Mouse (Mus musculus) neural tube, embryonic 12.5 days (tissue): ENCODE results near the gene Elovl5. TPM values are rescaled to one million over a fixed set of nuclear protein-coding genes. Genes with fewer than 3 reads are reported as not detected.

Experiments
- ATAC-seq: fragments of 200-750 bp; cut with Nextera tagmentation; 2 replicates; pipeline ENCODE4 v1.8.0; 2017; ENCODE audit warnings: low read depth, mild to moderate bottlenecking, moderate TSS enrichment, moderate library complexity; ENCODE audit not compliant: low FRiP score
- H3K27ac ChIP-seq: fragments of 300-500 bp; sonication (generic); 2 replicates; pipeline ENCODE4 v1.5.1; 2016
- H3K27me3 ChIP-seq: fragments of 300-500 bp; sonication (generic); replicated peaks from 2 replicates; pipeline ENCODE4 v1.6.1; 2016; ENCODE audit warnings: mild to moderate bottlenecking
- H3K36me3 ChIP-seq: fragments of 300-500 bp; sonication (generic); 2 replicates; pipeline ENCODE4 v1.6.1; 2016; ENCODE audit warnings: mild to moderate bottlenecking
- H3K4me1 ChIP-seq: fragments of 300-500 bp; sonication (generic); 2 replicates; pipeline ENCODE4 v1.6.1; 2016
- H3K4me2 ChIP-seq: fragments of 300-500 bp; sonication (generic); replicated peaks from 2 replicates; pipeline ENCODE4 v1.6.1; 2016; ENCODE audit warnings: mild to moderate bottlenecking
- H3K4me3 ChIP-seq: fragments of 300-500 bp; sonication (generic); 2 replicates; pipeline ENCODE4 v1.5.1; 2016
- H3K9ac ChIP-seq: fragments of 300-500 bp; sonication (generic); 2 replicates; pipeline ENCODE4 v1.6.1; 2016; ENCODE audit warnings: mild to moderate bottlenecking
- H3K9me3 ChIP-seq: fragments of 300-500 bp; sonication (generic); 2 replicates; pipeline ENCODE4 v1.6.1; 2016; ENCODE audit warnings: mild to moderate bottlenecking
- WGBS: fragments of 180-500 bp; shearing (Covaris S2); methylation state at CpG from one replicate; pipeline ENCODE4 v1.1.7; 2016; 5-methylcytosine and 5-hydroxymethylcytosine counted together
- polyA plus RNA-seq: library from polyadenylated mRNA; unstranded; fragments of >200 nt; fragmentation: Nextera tagmentation; extraction: Ambion mirVana; gene quantifications from 2 replicates; pipeline ENCODE4 v1.2.1, GENCODE M21; 2016

The Elovl5 gene
- polyA plus RNA-seq, 1 experiment from 2014 or later = 66.4 TPM

GRCm38 (mm10) chr9:77930860-77931184 lies 13.7 kb downstream of the Elovl5 start:
- peak; percentile 34; the same call in 1 of the 2 replicates for ATAC-seq
- no peaks in the 10 kb centered on the region for H3K36me3 ChIP-seq
- H3K4me3 ChIP-seq = no peak overlapping the region
- peaks cover 14% of the 10 kb centered on the region for H3K4me1 ChIP-seq
- no peaks in the 10 kb centered on the region for H3K9me3 ChIP-seq
- no peak overlapping the region for H3K9ac ChIP-seq
- H3K27me3 ChIP-seq = no peaks in the 10 kb centered on the region
- WGBS = 60% methylated on average over 4 of the region's 4 CpGs
- H3K27ac ChIP-seq = no peak overlapping the region
- no peak overlapping the region for H3K4me2 ChIP-seq

DNA sequence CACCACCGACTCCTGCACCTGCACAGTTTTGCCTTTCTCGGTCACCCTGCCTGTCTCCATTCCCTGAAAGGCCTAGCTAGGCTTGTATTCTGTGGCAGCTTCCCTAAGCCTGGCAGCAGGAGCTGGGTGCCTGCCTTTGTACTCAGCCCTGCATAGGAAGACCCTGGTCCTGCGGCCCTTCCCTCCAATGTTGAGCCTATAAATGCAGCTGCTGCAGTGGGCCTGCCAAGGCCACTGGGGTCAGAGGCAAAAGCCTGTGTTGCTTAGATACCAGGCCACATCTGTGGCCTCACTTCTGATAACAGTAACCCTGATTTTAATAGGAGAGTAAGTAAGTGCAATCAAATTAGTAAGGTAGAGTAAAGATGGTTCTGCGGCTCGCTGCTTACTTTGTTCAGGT lies 14.6 kb downstream of the Elovl5 start:
- no peaks in the 10 kb centered on the region for H3K27me3 ChIP-seq
- H3K9ac ChIP-seq = no peak overlapping the region
- peaks cover 14% of the 10 kb centered on the region for H3K4me1 ChIP-seq
- WGBS = 84% methylated on average over 5 of the region's 5 CpGs
- ATAC-seq = no peak
- H3K4me3 ChIP-seq = no peak overlapping the region
- no peak overlapping the region for H3K4me2 ChIP-seq
- H3K27ac ChIP-seq = no peak overlapping the region
- H3K36me3 ChIP-seq = no peaks in the 10 kb centered on the region
- no peaks in the 10 kb centered on the region for H3K9me3 ChIP-seq

- Histone ChIP-seq H3K27ac (no peak overlapping the region), H3K27me3 (no peaks in the 10 kb centered on the region), H3K9ac (no peak overlapping the region), H3K9me3 (no peaks in the 10 kb centered on the region), H3K36me3 (no peaks in the 10 kb centered on the region), H3K4me1 (peaks cover 26% of the 10 kb centered on the region), H3K4me2 (no peak overlapping the region), H3K4me3 (no peak overlapping the region)
- ATAC-seq = no peak
- WGBS = 75% methylated on average over 10 of the region's 10 CpGs
Measured at GRCm38 (mm10) chr9:77935818-77936611, 18.9 kb downstream of the Elovl5 start.

DNA sequence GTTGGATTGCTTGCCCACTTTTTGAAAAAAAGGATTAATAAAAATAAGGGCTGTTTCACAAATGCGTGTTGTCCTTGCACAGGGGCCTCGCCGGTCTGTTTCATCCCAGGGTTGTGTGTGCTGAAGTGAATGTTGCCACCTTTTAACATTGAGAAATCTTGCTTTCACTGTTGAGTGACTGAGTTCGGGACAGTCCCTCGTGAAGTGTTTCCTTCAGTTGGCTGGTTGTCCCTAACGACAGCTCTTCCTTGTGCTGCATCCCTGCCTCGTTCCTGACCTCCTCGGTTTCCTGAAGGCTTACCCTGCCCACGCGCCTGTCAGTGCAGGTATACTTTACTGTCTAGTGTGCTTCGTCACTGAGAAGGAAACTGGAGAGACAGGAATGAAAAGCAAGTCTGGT lies 20.7 kb downstream of the Elovl5 start:
- 78% methylated on average over 11 of the region's 11 CpGs for WGBS
- Histone ChIP-seq H3K4me2 (no peak overlapping the region), H3K9ac (no peak overlapping the region), H3K4me1 (peaks cover 26% of the 10 kb centered on the region), H3K27ac (no peak overlapping the region), H3K27me3 (no peaks in the 10 kb centered on the region), H3K4me3 (no peak overlapping the region), H3K36me3 (no peaks in the 10 kb centered on the region), H3K9me3 (no peaks in the 10 kb centered on the region)
- ATAC-seq = no peak

GRCm38 (mm10) chr9:77938761-77939553 lies 21.8 kb downstream of the Elovl5 start:
- peaks cover 26% of the 10 kb centered on the region for H3K4me1 ChIP-seq
- no peak overlapping the region for H3K27ac ChIP-seq
- no peak overlapping the region for H3K4me2 ChIP-seq
- H3K9me3 ChIP-seq = no peaks in the 10 kb centered on the region
- no peak overlapping the region for H3K4me3 ChIP-seq
- peak; percentile 64 for ATAC-seq
- no peak overlapping the region for H3K9ac ChIP-seq
- no peaks in the 10 kb centered on the region for H3K27me3 ChIP-seq
- no peaks in the 10 kb centered on the region for H3K36me3 ChIP-seq
- WGBS = 66% methylated on average over 13 of the region's 13 CpGs

- Histone ChIP-seq H3K27ac (no peak overlapping the region), H3K36me3 (no peaks in the 10 kb centered on the region), H3K4me3 (no peak overlapping the region), H3K4me1 (peaks cover 26% of the 10 kb centered on the region), H3K9ac (no peak overlapping the region), H3K4me2 (no peak overlapping the region), H3K27me3 (no peaks in the 10 kb centered on the region), H3K9me3 (no peaks in the 10 kb centered on the region)
- 80% methylated on average over 5 of the region's 5 CpGs for WGBS
- ATAC-seq = no peak
Measured at GRCm38 (mm10) chr9:77939554-77939920, 22.4 kb downstream of the Elovl5 start.

- H3K27me3 ChIP-seq = no peaks in the 10 kb centered on the region
- peaks cover 26% of the 10 kb centered on the region for H3K4me1 ChIP-seq
- WGBS = 66% methylated on average over 6 of the region's 6 CpGs
- H3K4me3 ChIP-seq = no peak overlapping the region
- H3K9ac ChIP-seq = no peak overlapping the region
- no peaks in the 10 kb centered on the region for H3K9me3 ChIP-seq
- ATAC-seq = no peak
- no peaks in the 10 kb centered on the region for H3K36me3 ChIP-seq
- no peak overlapping the region for H3K27ac ChIP-seq
- H3K4me2 ChIP-seq = no peak overlapping the region
Measured at GRCm38 (mm10) chr9:77941058-77941457, 23.9 kb downstream of the Elovl5 start.

DNA sequence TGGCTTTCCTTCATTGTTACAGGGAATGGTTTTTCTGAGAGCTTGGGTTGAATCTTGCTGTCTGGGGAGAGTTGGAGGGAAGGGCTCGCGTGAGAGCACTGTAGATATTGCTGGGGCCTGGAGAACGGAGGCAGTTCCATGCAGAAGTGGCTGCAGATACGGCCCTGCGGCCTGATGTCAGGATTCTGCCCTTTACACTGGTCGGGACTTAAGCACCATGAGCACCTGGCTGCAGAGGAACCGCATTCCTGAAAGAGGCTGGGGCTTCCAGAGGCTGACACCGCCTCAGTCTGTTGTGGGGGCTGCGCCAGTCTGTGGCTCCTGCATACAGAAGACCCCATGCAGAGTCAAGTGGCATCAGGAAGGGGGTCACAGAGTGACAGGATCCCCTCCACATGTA lies 24.7 kb downstream of the Elovl5 start:
- H3K4me3 ChIP-seq = no peak overlapping the region
- H3K4me1 ChIP-seq = peaks cover 26% of the 10 kb centered on the region
- H3K4me2 ChIP-seq = no peak overlapping the region
- H3K27me3 ChIP-seq = no peaks in the 10 kb centered on the region
- no peak overlapping the region for H3K9ac ChIP-seq
- H3K36me3 ChIP-seq = no peaks in the 10 kb centered on the region
- H3K9me3 ChIP-seq = no peaks in the 10 kb centered on the region
- WGBS = 84% methylated on average over 9 of the region's 9 CpGs
- H3K27ac ChIP-seq = no peak overlapping the region
- ATAC-seq = no peak

DNA sequence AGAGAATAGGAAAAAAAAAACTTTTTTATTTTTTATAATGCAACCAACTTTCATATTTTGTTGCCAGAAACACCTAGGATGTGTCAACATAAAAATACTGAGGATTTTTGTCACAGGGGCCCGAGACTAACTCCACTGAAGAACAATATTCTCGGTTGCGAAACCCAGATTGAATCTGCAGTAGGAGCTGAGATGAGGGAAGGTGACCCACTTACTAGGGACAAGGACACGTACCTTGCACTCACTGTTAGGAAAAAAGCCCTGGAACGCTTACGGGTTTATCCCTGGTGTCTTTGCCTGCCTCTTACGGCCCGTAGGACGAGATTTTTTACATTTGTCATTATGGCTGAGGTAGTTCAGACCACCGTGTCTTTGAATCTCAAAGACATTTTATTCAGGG lies 25.2 kb downstream of the Elovl5 start:
- ATAC-seq = no peak
- no peaks in the 10 kb centered on the region for H3K9me3 ChIP-seq
- H3K27ac ChIP-seq = no peak overlapping the region
- WGBS = 84% methylated on average over 10 of the region's 10 CpGs
- H3K4me1 ChIP-seq = peaks cover 26% of the 10 kb centered on the region
- H3K9ac ChIP-seq = no peak overlapping the region
- no peaks in the 10 kb centered on the region for H3K27me3 ChIP-seq
- no peaks in the 10 kb centered on the region for H3K36me3 ChIP-seq
- H3K4me2 ChIP-seq = no peak overlapping the region
- no peak overlapping the region for H3K4me3 ChIP-seq

- Histone ChIP-seq H3K27ac (no peak overlapping the region), H3K4me1 (peaks cover 22% of the 10 kb centered on the region), H3K4me2 (no peak overlapping the region), H3K4me3 (no peak overlapping the region), H3K27me3 (no peaks in the 10 kb centered on the region), H3K9ac (no peak overlapping the region), H3K9me3 (no peaks in the 10 kb centered on the region), H3K36me3 (no peaks in the 10 kb centered on the region)
- no peak for ATAC-seq
- WGBS = 88% methylated on average over 2 of the region's 2 CpGs
Measured at GRCm38 (mm10) chr9:77943316-77943715, 26.2 kb downstream of the Elovl5 start.

DNA sequence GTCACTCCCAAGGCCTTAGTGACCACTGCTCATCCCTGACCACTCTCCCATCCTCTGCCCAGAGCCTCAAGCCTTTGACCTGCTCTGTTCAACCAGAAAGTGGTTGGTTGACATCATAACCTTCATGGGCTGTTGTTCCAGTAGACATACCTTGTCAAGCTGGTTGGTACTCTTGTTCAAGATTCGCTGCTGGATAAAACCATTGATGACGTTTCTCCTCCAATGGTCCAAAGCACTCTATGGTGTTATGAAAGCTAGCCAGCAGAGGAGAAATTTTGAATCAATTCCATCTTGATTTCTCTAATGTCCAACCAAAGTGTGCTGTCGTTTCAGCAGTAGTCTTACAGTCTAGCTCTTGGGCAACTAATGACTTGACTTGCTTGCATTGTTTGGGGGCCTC lies 27.0 kb downstream of the Elovl5 start:
- H3K27ac ChIP-seq = no peak overlapping the region
- H3K36me3 ChIP-seq = no peaks in the 10 kb centered on the region
- 94% methylated on average over 3 of the region's 3 CpGs for WGBS
- no peaks in the 10 kb centered on the region for H3K27me3 ChIP-seq
- no peak overlapping the region for H3K9ac ChIP-seq
- no peak overlapping the region for H3K4me2 ChIP-seq
- peaks cover 13% of the 10 kb centered on the region for H3K4me1 ChIP-seq
- no peak for ATAC-seq
- H3K9me3 ChIP-seq = no peaks in the 10 kb centered on the region
- H3K4me3 ChIP-seq = no peak overlapping the region

DNA sequence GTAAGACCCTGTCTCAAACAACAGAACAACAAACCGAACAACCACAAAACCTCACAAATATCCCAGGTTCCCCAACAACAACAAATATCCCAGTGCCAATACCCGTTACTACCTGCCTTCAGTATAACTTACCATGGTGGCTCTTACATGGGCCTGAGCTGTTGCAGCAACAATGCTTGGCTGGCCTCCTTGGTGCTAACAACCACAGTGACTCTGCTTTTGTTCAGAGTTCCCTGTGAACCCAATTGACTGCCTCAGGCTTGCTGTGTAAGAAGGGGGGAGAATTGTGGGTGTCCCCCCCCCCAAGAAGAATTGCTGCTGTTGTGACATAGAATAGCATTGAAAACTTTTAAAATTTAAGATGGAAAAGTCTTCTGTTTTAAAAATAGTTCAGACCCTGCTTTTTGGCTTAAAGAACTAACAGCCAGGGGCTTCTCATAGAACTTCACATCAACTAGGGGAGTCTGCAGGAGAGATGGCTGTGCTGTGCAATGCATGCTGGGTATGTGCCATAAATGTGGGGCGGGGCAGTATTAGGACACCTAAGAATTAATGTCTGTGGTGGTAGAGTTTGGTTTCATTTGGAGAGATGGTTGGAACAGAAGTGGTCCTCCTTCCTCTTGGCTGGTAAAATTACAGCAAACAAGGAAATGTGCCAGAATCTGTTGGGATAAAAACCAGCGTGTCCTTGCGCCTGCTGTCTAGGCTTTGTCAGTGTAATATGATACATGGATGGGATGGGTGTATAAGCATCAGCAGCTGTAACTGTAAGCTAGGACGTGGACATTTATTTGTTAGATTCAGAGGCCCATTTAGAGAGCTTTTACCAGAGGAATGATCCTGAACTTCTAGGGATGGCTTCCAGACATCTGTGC lies 28.9 kb downstream of the Elovl5 start:
- H3K4me3 ChIP-seq = no peak overlapping the region
- no peak for ATAC-seq
- no peak overlapping the region for H3K4me2 ChIP-seq
- H3K9ac ChIP-seq = no peak overlapping the region
- 85% methylated on average over 6 of the region's 6 CpGs for WGBS
- peaks cover 13% of the 10 kb centered on the region for H3K4me1 ChIP-seq
- no peaks in the 10 kb centered on the region for H3K9me3 ChIP-seq
- no peaks in the 10 kb centered on the region for H3K27me3 ChIP-seq
- no peaks in the 10 kb centered on the region for H3K36me3 ChIP-seq
- H3K27ac ChIP-seq = no peak overlapping the region
